19 mouse cellular contexts compared by ENCODE assay signal in genomic region chr13:111601383-111601782, GRCm38 (mm10). TPM values are rescaled to one million over a fixed set of nuclear protein-coding genes. Genes with fewer than 3 reads are reported as not detected.
"Had no signal": no experiment of that assay in that cellular context is flagged by ENCODE, and none has a peak within 500 bp of the region (broad histone marks: within the 10 kb centered on the region; RNA-seq: fewer than 3 reads in every experiment).

No protein-coding gene starts in this region.

- H3K4me1 ChIP-seq: limb, embryonic 12.5 days; megakaryocyte, embryonic 14.5 days; midbrain, embryonic 12.5 days; neural tube, embryonic 13.5 days had no signal

- H3K9me3 ChIP-seq: limb, embryonic 12.5 days; liver, embryonic 15.5 days; megakaryocyte, embryonic 14.5 days; midbrain, embryonic 12.5 days; neural tube, embryonic 13.5 days had no signal

- H3K27ac ChIP-seq: limb, embryonic 12.5 days; liver, embryonic 15.5 days; midbrain, embryonic 12.5 days; neural tube, embryonic 13.5 days had no signal

- H3K9ac ChIP-seq: limb, embryonic 12.5 days; liver, embryonic 15.5 days; lung, embryonic 14.5 days; midbrain, embryonic 12.5 days; neural tube, embryonic 13.5 days had no signal

- DNase-seq: kidney, adult 11 months; kidney, adult 9 months; kidney, postnatal 10 days; layer of hippocampus, adult 9-11 months; layer of hippocampus, postnatal 36 days; liver; lung, embryonic 14.5 days; lung, postnatal 10 days; lung, postnatal 4 days; right cerebral cortex, postnatal 14 days; thymus, adult 18-20 months; thymus, postnatal 14 days had no signal

- H3K27me3 ChIP-seq: limb, embryonic 12.5 days; liver, embryonic 15.5 days; megakaryocyte, embryonic 14.5 days; midbrain, embryonic 12.5 days; neural tube, embryonic 13.5 days had no signal

- H3K4me2 ChIP-seq: limb, embryonic 12.5 days; liver, embryonic 15.5 days; lung, embryonic 14.5 days; midbrain, embryonic 12.5 days; neural tube, embryonic 13.5 days had no signal

- H3K4me3 ChIP-seq: limb, embryonic 12.5 days; liver, embryonic 15.5 days; megakaryocyte, embryonic 14.5 days; midbrain, embryonic 12.5 days; neural tube, embryonic 13.5 days had no signal

- H3K36me3 ChIP-seq: limb, embryonic 12.5 days; liver, embryonic 15.5 days; midbrain, embryonic 12.5 days; neural tube, embryonic 13.5 days had no signal

- ATAC-seq: midbrain, embryonic 16.5 days had no signal

RNA-seq across cellular contexts. Expression of gene Gm10198, which starts 8.8 kb away (rescaled TPM):
- total RNA-seq: layer of hippocampus, postnatal 36 days; left cerebral cortex, postnatal 36 days had no signal
- polyA plus RNA-seq: limb, embryonic 12.5 days; liver, embryonic 15.5 days; lung, embryonic 14.5 days; midbrain, embryonic 12.5 days; midbrain, embryonic 16.5 days; neural tube, embryonic 13.5 days had no signal

RNA-seq across cellular contexts. Expression of gene Gm49496, which starts 51.6 kb away (rescaled TPM):
- total RNA-seq: layer of hippocampus, postnatal 36 days; left cerebral cortex, postnatal 36 days had no signal
- polyA plus RNA-seq: limb, embryonic 12.5 days; liver, embryonic 15.5 days; lung, embryonic 14.5 days; midbrain, embryonic 12.5 days; midbrain, embryonic 16.5 days; neural tube, embryonic 13.5 days had no signal
